Mouse (Mus musculus): ENCODE measurements around the gene Cbx2.

- TF ChIP-seq CTCF (IDR thresholded peaks at IDR 0.05; ENCODE audit: borderline replicate concordance, insufficient read depth, low read length) (no peak), POLR2A (IDR thresholded peaks at IDR 0.05; ENCODE audit: low read depth, low read length) (no peak)
Observed at GRCm38 (mm10) chr11:118982593-118983113, 40.1 kb upstream of the Cbx2 start.

Data from embryonic fibroblast, embryonic 13.5 days (primary cell).